Mouse (Mus musculus): Measurements from ENCODE around the gene 2610318N02Rik. TPM values are rescaled to one million over a fixed set of nuclear protein-coding genes. Genes with fewer than 3 reads are reported as not detected.

2610318N02Rik gene
- polyA plus RNA-seq (2017; shearing (Covaris generic)): 1 to 10 TPM; 1.5 to 3.5 TPM

DNA sequence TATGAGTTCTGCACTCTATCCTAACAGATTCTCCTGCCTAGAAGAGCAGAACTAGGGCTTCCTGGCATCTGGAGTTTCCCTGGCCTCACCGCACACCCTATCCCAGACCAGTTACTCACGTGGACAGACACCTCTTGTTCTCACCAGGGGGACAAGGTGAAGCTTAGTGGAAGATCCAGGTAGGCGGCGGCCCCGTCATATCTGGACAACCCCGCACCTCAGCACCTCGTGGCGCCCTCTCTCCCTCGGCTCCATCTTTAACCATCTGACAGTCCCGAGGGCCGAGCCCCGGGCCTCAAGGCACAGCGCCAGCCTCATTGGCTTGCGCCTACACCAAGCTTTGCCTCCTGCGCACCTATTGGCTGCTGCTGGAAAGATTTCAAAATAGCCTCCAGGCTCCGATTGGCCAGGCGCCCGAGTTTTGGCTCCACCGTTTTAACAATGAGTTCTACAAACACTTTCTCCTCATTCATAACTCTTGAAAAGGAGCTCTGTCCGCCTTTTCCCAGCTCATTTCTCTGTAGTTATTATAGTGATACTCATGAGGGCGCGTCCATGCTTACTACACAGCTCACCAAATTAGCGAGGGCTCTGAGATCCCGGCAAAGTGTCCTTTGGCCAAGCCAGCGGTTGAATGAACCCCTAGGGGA is at the start of gene 2610318N02Rik:
2610318N02Rik (minus strand) TSS at position 297 of the 650 bp plus-strand sequence.

DNA sequence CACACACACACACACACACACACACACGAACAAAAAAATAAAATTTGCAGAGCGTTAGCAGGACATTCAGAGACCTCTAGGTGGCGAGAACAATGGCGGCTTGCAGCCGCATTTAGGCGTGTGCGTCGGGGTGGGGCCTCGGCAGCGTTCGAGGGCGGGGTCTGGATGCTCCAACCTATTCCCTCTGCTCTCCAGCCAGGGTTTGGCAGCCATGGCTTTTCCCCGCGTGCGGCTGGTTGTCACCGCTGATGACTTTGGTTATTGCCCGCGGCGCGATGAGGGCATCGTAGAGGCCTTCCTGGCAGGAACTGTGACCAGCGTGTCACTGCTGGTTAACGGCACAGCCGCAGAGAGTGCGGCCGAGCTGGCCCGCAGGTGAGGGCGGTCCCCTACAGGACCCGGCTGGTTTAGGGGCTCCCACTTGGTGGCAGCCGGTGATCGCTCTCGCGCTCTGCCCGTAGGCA is 21.8 kb upstream of the 2610318N02Rik start, which contains the start of gene Ccdc116:
Ccdc116 (minus strand) TSS at position 458 of the 464 bp plus-strand sequence.

DNA sequence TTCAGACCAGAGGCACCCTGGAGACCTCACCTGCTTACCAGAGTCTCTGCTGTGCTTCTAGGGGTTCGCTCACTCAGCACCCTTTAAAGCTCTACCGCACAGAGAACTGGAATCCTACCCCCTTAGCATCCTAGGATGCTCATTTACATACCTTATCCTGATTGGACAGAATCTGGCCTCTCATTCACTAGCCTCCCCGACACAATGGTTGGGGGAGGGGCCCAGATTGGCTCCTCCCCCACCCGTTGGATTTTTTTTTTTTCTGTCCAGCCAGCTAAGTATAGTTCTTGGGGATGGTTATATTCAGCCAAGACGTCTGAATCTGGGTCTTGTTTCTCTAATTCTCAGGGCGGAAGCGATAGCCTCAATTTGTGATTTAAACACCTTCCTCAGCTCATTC is 19.4 kb upstream of the 2610318N02Rik start, which contains the start of gene Ydjc:
Ydjc (plus strand) TSS at position 283 of the 400 bp plus-strand sequence.

DNA sequence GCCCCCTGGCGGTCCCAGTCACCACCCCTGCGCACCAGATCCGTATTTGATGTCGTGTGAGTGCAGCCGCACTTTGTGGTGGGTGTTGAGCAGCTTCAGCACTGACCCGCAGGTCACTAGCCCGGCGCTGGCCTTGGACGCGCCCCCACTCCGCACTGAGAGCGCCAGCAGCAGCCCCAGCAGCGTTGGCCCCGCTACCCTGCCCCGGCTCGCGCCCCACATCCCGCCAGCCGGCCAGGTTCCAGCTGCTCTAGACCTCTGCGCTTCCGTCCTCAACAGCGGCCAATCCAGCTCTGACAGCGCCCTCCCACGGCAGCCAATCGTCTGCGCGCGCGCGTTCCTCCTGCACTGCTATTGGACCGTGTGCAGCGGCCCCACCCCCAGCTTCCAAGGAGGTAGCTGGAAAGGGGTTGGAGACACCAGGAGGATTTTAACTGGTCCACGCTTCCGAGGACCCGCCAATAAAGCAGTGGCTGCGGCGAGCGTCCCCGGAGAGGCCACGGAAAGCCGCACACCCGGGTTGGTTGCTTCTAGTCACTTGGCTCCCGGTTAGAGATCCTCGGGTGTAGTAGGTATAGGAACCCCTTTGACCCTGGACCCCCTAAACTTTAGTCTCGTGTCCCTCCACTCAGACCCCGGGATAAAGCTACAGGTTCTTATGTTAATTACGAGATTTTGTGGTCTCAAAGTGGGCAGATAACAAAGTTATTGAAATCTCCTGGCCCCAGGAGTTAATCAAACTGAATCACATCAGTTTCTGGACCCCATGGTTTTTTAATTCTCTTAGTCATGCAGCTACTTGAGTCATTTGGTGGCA is 7.3 kb upstream of the 2610318N02Rik start, which contains the start of gene Sdf2l1:
Sdf2l1 (minus strand) TSS at position 295 of the 817 bp plus-strand sequence.

GRCm38 (mm10) chr16:17110771-17111743 is 13.9 kb downstream of the 2610318N02Rik start, which contains the start of gene Ppil2:
Ppil2 (minus strand) TSS chr16:17111257.

GRCm38 (mm10) chr16:17069511-17070443 is 55.2 kb downstream of the 2610318N02Rik start, which contains the start of gene Ypel1:
Ypel1 (plus strand) TSS chr16:17069696.

Other genes with a start within 250 kb of the 2610318N02Rik start
- 10 to 100 TPM; 14.3 to 32.9 TPM for gene Ppm1f, start 228.7 kb downstream of the 2610318N02Rik start, polyA plus RNA-seq (2017; shearing (Covaris generic))
- gene Mapk1, start 141.8 kb downstream of the 2610318N02Rik start, polyA plus RNA-seq (2017; shearing (Covaris generic)): 100 to 1,000 TPM; 173 to 203 TPM
- gene Ypel1, start 55.5 kb downstream of the 2610318N02Rik start, polyA plus RNA-seq (2017; shearing (Covaris generic)): 10 to 100 TPM in 1 of 2 experiments, 1 to 10 TPM in 1; 3.4 to 10.1 TPM
- 100 to 1,000 TPM; 210 to 226 TPM for gene Ppil2, start 13.9 kb downstream of the 2610318N02Rik start, polyA plus RNA-seq (2017; shearing (Covaris generic))
- gene Sdf2l1, start 7.2 kb upstream of the 2610318N02Rik start, polyA plus RNA-seq (2017; shearing (Covaris generic)): 10 to 100 TPM; 33.7 to 37.7 TPM
- gene Ydjc, start 19.5 kb upstream of the 2610318N02Rik start, polyA plus RNA-seq (2017; shearing (Covaris generic)): 10 to 100 TPM in 1 of 2 experiments, 1 to 10 TPM in 1; 9.6 to 14.8 TPM
- 1 to 10 TPM; 1.0 to 1.2 TPM for gene Ccdc116, start 22.1 kb upstream of the 2610318N02Rik start, polyA plus RNA-seq (2017; shearing (Covaris generic))
- gene Ube2l3, start 77.5 kb upstream of the 2610318N02Rik start, polyA plus RNA-seq (2017; shearing (Covaris generic)): 100 to 1,000 TPM; 236 to 280 TPM
- not detected for gene Rimbp3, start 83.4 kb upstream of the 2610318N02Rik start, polyA plus RNA-seq (2017; shearing (Covaris generic))
- 1 to 10 TPM; 1.8 to 2.6 TPM for gene Hic2, start 108.4 kb upstream of the 2610318N02Rik start, polyA plus RNA-seq (2017; shearing (Covaris generic))
- gene Tmem191c, start 150.9 kb upstream of the 2610318N02Rik start, polyA plus RNA-seq (2017; shearing (Covaris generic)): 100 to 1,000 TPM; 155 to 170 TPM
- under 1 TPM in 1 of 2 experiments, not detected in 1; 0.25 TPM for gene Serpind1, start 206.2 kb upstream of the 2610318N02Rik start, polyA plus RNA-seq (2017; shearing (Covaris generic))

Measured in inflammation-experienced regulatory T-cells (primary cell).